Mouse (Mus musculus): ENCODE results near the gene Ncln. TPM values are rescaled to one million over a fixed set of nuclear protein-coding genes. Genes with fewer than 3 reads are reported as not detected.

The Ncln gene
- total RNA-seq (2021), result 10 to 100 TPM; 90.9 to 93.8 TPM
- long read RNA-seq, experiment 1, transcript Ncln-202 (14 exons, 2,841 nt), result minor isoform, 36 of 146 reads
- long read RNA-seq, experiment 1, transcript Ncln-201 (14 exons, 3,118 nt), result major isoform, 70 of 146 reads
- long read RNA-seq, experiment 1, partial matches to known transcripts, result 13 of 146 reads
- long read RNA-seq, experiment 1, other reads (novel, unspliced or antisense), result 23 of 146 reads
- long read RNA-seq, experiment 2, transcript Ncln-201 (14 exons, 3,118 nt), result major isoform, 38 of 84 reads
- long read RNA-seq, experiment 2, transcript Ncln-202 (14 exons, 2,841 nt), result minor isoform, 22 of 84 reads
- long read RNA-seq, experiment 2, partial matches to known transcripts, result 6 of 84 reads
- long read RNA-seq, experiment 2, other reads (novel, unspliced or antisense), result 17 of 84 reads

DNA sequence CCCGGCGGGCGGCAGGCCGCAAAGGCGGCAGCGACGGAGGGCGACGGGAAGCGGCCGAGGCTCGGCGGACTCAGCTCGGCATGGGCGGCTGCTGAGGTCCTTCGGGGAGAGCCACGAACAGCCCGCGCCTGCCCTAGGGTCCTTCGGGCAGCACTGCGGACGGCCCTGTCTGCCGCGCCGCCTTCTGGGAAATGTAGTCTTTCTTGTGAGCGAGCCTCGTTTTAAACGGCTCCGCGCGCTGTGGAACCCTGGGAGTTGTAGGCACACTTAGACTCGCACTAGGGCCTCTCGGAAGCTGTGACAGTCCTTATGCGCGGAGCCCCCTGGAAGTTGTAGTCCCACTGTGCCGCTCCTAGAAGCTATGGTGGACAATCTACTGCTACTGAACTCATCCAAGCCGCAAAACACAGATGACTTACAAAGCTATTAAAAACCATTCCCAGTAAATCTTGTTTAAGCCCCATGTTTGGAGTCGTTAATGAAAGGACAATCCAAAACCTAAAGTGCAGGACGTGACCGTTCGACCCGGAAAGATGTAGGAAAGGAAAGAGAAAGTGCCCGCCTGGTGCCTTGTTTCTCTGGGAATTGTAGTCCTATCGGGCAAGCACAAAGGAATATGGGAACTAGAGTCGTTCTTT, at the start of gene Ncln:
Gene Ncln, minus strand, starts transcription at position 129 of the 638 bp plus-strand sequence.
- DNase-seq, result peak; percentile 98

DNA sequence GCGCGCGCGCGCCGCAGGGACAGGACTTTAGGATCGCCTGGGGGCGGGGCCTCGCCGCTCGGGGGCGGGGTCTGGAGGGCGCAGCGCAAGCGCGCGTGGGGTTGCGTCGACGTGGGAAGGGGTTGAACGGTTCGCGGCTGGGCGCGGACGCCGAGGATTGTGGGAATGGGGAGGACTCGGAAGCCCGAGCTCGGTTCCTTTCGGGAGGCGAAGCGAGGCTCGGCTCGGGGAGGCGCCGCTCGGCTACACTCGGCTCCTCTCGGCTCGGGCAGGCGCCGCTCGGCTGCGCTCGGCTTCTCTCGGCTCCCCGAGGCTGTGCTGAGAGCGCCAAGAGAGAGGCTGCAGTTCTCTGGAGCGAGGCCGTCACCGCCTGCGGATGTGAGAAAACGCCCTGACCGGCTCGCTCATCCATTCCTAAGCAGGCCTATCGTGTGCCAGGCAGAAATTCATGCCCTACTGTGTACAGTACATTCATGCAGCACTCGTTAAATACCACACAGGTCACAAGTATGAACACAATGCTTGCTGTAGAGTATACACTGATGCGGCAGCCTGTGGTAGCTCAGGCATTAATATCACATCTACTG, 49.1 kb upstream of the Ncln start, which contains the start of gene Gna11:
Gene Gna11, minus strand, starts transcription at position 30 of the 587 bp plus-strand sequence.
- peak; percentile 100 for DNase-seq

DNA sequence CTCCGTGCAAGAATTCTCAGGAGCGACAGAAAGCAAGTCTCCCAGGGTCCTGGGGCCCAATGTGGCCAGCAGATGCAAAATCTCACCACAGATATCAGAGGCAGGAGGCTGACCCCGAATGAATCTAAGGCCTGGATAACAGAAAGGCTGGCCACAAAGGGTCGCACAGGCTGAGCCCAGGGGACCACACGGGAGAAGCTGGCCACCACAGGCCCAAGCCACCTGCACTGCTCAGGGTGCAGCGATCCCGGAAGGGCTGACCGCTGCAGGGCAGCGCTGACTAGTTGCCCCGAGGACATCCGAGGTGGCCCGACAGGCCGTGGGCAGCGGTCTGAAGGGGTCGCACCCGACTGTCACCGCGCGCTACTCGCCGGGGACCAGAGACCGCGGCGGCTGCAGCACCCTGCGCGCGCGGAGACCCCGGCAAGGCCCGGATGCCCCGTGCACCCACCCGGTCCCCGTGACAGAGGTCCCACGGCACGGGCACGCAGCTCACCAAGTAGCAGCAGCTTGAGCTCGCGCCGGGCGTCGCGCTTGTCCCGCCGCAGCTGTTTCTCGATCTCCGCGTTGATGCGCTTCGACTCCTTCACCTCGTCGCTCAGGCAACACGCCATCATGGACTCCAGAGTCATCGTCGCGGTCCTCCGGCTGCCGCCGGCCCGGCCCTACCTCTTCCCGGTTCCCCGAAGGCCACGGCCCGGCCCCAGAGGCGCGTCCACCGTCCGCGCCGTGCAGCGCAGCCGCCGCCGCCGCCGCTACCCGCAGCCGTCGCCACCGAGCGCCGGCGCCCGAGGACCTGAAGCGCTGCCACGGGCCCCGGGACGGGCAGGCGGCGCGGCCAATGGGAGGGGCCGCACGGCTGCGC, 48.3 kb upstream of the Ncln start:
- no peak for DNase-seq

DNA sequence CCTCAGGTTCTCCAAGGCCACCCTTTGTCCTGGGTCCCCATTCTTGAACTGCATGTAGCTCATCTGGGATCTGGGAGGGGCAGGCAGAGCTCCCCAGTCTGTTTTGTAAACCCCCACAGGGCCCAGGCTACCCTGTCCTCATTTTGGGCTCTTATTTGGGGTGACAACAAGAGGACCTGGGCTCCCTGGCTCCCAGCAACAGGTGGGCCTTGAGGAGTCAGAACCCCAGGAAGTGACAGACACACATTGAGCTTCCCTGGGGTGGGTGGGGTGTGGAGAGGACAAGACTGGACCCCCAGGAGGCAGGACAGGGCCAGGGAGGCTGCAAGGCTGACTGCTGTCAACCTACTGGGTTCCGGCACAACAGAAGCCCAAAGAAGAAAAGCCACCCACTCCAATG, 47.4 kb upstream of the Ncln start:
- no peak for DNase-seq

DNA sequence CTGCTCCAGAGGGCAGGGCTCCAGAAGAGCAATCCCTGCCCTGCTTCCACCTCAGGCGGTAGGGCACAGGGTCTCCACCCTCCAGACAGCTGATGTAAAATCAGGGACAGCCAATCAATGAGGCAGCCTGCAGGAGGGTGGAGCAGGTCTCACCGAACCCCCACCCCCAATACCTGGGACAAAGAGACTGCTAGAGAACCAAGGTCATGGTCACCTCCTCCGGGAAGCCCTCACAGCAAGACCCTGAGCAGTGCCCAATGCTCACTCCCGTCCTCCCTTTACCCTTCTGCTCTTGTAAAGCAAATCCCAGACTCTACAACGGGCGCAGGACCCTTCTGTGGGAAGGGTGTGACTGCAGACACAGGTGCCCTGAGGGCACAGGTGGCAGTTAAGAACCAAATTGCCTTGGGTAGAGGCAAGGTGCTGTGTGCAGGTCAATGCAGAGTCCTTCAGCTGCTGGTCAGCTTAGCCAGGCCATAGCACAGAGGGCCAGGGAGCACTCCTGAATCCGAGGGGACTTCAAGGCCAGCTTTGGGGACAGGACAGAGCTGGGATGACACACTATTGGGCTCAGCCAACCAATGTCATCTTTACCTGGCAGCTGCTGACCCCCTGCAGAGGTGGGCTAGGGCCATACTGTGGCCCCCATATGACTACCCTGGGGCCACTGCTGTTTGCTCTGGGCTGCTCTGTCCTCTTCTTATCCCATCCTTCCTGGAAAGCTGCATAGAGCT, 46.7 kb upstream of the Ncln start:
- DNase-seq, result no peak

DNA sequence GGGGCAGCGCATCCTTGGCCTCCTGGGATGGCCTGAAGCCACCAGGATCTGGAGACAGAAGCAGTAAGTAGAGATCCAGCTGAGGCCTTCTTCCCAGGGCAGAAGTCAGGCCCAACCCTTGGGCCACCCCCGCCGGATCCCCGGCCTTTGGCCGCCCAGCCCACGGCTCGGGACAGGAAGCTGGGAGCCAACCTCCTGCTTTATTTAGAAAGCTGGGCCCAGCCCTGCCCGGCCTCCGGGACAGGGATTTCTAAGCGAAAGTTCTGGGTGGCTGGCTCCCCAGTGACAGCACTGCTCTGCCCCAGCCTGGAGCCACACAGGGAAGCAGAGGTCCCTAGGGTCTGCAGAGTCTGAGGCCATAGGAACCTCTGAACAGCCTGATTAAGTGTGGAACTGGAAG, 45.6 kb upstream of the Ncln start:
- peak; percentile 73 for DNase-seq

DNA sequence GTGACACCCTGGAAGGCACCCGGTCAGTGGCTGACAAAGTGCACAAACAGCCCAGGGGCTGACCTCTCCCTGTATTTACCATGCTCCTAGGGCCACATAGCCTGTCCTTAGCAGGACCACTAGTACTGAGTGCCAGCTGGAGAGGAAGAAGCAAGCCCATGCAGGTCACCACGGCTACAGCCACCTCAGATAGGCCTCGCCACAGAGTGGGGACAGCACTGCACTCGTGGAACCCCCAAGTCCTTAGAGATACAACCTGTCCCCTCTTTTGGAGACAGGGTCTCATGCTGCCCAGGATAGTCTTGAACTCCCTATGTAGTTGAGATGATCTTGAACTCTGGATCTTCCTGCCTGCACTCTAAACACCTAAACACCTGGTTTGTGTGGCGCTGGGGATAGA, 45.2 kb upstream of the Ncln start:
- no peak for DNase-seq

DNA sequence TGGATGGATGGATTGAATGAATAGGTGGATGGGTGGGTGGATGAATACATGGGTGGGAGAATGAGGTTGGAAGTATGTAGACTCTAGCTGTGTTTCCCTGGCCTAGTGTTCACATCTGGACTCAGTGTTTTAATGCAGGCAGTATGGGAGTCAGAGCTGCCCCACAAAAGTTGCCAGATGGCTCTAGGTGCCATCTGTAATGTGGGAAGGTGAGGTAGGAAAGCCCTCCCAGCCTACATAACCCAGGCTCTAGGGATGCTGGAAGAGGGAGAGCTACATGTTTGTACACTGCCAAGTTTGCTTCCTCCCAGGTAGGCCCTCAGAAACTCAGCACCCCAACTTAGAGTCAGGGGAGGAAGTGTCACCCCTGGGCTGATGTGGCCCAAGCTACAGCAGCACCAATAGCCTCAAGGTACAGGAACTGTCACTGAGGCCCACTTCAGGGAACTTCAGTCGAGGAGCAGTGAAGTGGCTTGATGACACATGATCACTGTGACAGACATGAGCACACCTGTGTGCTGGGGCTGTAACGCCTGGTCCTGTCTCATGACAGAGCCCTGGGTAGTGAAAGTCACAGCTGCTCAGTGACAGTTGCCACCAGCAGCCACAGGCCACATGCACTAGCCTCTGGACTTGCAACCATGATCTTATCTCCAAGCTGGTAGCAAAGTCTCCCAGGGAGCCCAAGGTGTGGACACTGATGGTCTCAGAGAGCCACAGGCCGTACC, 42.3 kb upstream of the Ncln start:
- DNase-seq, result no peak

DNA sequence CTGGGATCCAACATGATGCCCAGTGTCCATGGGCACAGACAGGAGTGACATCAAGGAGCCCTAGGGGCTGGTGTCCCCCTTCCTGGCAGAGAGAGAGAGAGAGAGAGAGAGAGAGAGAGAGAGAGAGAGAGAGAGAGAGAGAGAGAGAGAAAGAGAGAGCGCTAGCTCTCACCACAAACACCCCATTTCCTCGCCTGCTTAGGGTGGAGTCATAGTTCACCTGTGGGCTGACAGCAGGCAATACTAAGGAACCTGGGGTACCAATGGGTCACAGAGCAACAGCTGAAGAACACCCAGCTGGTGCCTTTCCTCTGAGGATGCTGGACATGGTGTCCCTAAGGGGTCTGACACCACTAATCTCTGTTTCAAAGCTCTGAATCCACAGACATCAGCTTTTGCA, 41.2 kb upstream of the Ncln start:
- no peak for DNase-seq

DNA sequence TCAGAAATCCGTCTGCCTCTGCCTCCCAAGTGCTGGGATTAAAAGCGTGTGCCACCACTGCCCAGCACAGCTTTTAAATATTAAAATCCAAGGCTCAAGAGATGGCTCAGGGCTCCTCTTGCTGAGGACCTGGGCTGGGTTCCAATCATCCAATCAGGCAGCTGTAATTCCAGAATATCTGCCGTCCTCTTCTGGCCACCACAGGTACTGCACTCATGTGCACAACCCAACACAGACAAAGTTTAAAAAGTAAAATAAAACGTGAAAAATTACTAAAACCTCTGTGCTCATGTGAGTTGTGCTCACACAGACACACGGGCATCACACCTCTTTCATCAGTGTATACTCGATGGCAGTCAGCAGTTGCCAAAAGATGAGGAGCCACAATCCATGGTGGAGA, 40.5 kb upstream of the Ncln start:
- no peak for DNase-seq

DNA sequence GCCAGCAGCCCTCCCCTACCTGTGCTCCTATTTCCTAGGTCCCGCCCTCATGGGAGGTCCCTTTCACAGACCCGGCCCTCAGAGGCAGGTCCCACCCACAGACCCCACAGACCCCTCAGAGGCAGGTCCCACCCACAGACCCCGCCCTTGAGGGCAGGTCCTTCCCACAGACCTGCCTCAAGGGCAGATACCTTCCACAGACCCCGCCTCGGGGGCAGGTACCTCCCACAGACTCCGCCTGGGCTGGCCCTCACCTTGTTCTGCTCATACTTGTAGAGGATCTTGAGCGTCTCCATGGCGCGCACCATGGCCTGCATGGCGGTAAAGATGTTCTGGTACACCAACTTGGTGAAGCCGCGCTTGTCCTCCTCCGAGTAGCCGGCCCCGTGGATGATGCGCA, 38.6 kb upstream of the Ncln start:
- DNase-seq, result no peak

DNA sequence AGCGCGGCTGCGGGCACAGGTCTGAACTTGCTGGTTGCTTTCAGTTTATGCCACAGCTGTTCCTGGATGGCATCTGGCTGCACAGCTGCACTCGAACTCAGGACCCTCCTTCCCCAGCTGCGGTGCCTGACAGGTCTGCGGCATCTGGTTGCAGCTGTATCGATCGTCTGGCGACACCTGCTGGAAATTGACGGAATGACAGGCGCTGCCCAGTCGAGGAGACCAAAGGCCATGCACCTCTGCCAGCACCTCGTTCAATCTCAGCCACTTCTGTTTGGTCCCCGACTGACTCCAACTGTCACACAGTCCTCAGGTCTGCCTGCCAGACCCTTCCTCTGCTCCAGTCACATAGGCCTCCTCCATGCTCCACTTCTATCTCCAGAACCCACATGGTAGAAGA, 30.6 kb upstream of the Ncln start:
- peak; percentile 93 for DNase-seq

DNA sequence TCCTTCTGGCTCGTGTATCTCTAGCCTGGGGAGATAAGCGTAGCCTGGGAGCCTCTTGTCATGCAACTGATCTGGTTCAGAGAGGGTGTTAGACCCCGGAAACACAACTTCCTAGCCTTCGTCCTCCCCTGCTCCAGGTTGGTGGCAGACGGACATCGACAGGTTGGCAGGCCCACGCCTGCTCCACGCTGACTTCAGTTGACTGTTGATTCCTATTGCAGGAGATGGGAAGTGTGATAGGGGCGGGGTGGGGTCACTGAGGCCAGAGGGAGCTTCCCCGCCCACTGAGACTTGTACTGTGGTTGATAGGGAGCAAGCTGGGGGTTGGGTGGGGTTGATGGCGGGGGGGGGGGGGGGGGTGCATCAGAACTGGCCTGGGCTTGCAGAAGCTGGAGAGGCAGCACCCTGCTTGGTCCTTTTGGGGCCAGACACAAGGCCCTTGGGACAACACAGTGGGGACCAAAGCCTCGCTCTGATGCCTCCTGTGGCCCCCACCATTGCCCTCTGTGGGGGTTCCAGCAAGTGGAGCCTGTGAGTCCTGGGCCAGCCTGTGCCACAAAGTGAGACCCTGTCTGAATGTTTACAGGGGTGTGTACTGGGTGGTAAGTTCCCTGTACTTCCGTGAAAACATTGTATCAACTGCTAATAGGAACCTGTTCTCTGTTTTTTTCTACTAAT, 29.0 kb upstream of the Ncln start:
- no peak for DNase-seq

DNA sequence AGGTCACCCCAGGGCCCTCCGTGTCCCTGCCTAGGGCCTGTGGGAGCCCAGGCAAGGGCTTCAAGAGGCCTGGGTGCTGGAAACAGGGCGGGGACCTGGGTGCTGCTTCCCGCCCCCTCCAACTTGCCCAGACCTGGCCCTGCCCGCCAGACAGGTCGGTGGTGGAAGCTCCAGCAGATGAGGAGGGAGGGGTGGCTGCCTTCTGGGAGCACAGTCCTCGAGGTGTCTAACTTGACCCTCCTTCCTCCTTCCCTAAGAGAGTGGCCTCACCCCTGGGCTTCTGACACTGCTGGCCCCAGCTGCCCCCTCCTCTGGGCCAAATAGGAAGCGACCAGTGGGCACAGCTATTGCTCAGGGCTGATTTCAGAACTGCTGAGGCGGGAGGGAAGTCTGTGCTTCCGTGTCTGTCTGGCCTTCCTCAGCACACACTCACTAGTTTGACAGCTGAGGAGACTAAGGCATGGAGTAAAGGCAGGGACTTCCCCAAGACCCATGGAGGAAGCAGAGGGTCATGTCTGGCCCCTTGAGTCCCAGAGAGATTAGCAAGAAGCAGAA, 27.9 kb upstream of the Ncln start, which contains the start of gene Gna15:
Gene Gna15, minus strand, starts transcription at position 175 of the 555 bp plus-strand sequence.
- DNase-seq, result no peak

DNA sequence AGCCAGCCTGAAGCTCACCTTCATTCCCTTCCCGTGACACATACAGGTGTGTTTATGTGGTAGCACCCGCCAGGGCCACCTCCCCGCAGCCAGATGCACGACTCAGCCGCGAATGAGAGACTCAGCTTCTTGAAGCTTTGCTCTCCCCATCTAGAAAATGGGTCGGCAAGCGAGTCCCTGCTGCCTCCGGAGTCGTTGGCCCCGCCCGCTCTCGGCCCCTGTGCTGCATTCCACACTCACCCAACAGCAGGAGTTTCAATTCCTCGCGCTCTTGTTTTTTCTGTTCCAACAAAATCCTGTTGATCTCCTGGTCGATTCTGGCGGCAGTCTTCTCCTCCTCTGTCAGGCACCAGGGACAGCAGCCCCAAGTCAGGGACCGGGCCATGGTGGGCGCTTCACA, 27.4 kb upstream of the Ncln start:
- no peak for DNase-seq

DNA sequence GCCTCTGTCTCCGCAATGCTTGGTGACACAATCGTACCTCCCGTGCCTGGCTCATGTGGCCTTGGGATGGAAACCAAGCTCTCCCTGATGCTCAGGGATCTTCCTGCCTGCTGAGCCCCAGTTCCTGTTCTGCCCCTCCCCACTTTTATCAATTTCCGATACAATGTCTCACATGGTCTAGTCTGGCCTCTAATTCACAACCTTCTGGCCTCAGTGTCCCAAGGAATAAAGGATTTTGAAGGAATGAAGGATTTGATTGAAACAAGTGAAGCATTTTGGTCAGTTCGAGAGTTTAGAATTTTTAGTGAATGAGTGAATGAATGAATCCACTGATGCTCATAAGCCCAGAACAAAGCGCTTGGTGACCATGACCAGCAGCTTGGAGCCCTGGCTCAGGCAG, 26.9 kb upstream of the Ncln start:
- no peak for DNase-seq

DNA sequence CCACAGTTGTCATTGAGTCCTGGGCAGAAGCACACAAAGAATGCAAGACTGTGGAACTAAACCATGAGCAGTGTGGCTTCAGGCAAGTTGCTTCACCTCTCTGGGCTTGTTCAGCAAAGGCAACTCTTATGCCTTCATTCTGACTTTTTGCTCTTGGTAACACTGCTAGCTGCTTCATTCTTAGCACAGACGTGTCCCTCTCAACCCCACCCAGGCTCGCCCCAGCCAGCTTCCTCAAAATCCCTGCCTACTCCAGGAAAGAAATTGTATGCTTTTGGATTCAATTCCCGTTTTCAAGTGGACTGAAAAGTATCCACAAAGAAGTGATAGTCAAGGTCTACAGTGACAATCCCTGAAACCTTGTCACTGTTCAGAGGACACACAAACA, 23.8 kb upstream of the Ncln start:
- DNase-seq, result no peak

DNA sequence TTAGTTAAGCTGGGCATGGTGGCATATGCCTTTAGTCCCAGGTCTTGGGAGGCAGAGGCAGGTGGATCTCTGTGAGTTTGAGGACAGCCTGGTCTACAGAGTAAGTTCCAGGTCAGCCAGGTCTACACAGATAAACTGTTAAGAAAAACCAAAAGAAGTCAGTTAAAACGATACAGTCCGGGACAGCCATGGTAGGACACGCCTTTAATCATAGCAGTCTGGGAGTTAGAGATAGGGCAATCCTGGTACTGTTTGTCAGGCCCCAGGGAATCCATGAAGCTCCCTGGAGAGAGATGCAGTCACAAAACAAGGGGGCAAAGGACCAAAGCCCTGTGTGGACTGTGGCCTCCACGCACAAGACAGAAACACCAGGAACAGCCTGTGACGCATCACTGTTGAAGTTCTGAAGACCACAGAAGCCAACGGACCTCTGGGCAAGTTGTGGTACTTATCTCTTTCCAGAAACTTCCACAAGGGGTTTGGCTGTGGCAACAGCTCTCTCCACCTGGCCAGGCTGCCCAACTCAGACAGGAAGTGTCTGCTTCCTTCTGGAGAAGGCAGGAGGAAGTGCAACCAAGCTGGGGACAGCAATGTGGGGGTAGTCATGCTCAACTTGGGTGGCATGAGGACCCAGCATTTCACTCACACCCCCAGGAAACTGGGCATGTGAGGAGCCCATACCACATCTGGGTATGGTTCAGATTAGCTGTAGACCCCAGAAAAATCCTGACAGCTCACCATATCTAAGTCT, 23.2 kb upstream of the Ncln start:
- DNase-seq, result no peak

DNA sequence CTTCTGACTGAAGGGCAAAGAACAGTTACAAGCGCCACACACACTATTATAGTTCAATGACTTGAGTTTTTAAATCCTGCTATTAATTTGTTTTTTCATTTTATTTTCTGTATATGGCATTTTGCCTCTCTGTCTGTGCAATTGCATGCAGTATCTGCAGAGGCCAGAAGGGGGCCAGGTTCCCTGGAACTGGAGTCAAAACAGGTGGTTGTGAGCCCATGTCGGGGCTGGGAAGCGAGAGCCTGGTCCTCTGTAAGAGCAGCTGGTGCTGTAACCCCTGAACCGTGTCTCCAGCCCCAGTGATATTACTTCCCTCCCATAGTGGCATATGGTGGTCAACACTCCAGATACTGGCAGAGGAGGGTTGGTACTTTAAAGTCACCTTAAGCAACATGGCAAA, 22.4 kb upstream of the Ncln start:
- DNase-seq, result peak; percentile 83

Data from adrenal gland, postnatal 10 days (tissue).